Mouse (Mus musculus) kidney, embryonic 15.5 days (tissue): ENCODE measurements around the gene B3gat2. TPM values are rescaled to one million over a fixed set of nuclear protein-coding genes. Genes with fewer than 3 reads are reported as not detected.

ENCODE experiments used
- ATAC-seq: fragments of 200-750 bp; cut with Nextera tagmentation; replicated peaks from 2 replicates; pipeline ENCODE4 v1.8.0; 2017; ENCODE audit warnings: moderate TSS enrichment; ENCODE audit not compliant: low FRiP score
- H3K27ac ChIP-seq: fragments of 300-500 bp; sonication (generic); 2 replicates; pipeline ENCODE4 v1.5.1; 2015; ENCODE audit warnings: mild to moderate bottlenecking, inconsistent platforms
- H3K27me3 ChIP-seq: fragments of 300-500 bp; sonication (generic); 2 replicates; pipeline ENCODE4 v1.6.1; 2015; ENCODE audit warnings: inconsistent platforms
- H3K36me3 ChIP-seq: fragments of 300-500 bp; sonication (generic); 2 replicates; pipeline ENCODE4 v1.6.1; 2015; ENCODE audit warnings: inconsistent platforms
- H3K4me1 ChIP-seq: fragments of 300-500 bp; sonication (generic); 2 replicates; pipeline ENCODE4 v1.6.1; 2015; ENCODE audit warnings: inconsistent platforms
- H3K4me2 ChIP-seq: fragments of 300-500 bp; sonication (generic); 2 replicates; pipeline ENCODE4 v1.6.1; 2015; ENCODE audit warnings: moderate library complexity, mild to moderate bottlenecking, inconsistent platforms
- H3K4me3 ChIP-seq: fragments of 300-500 bp; sonication (generic); replicated peaks from 2 replicates; pipeline ENCODE4 v1.5.1; 2015; ENCODE audit warnings: mild to moderate bottlenecking, inconsistent platforms
- H3K9ac ChIP-seq: fragments of 300-500 bp; sonication (generic); 2 replicates; pipeline ENCODE4 v1.6.1; 2015; ENCODE audit warnings: mild to moderate bottlenecking, inconsistent platforms
- H3K9me3 ChIP-seq: fragments of 300-500 bp; sonication (generic); replicated peaks from 2 replicates; pipeline ENCODE4 v1.6.1; 2016; ENCODE audit warnings: inconsistent platforms
- WGBS: fragments of 180-500 bp; shearing (Covaris S2); methylation state at CpG from one replicate; pipeline ENCODE4 v1.1.7; 2015; ENCODE audit warnings: mixed read lengths; 5-methylcytosine and 5-hydroxymethylcytosine counted together
- polyA plus RNA-seq: library from polyadenylated mRNA; unstranded; fragments of >200 nt; fragmentation: Nextera tagmentation; extraction: Ambion mirVana; gene quantifications from 2 replicates; pipeline ENCODE4 v1.2.1, GENCODE M21; 2015

The B3gat2 gene
- polyA plus RNA-seq, 1 experiment from 2014 or later: 9.5 TPM

DNA sequence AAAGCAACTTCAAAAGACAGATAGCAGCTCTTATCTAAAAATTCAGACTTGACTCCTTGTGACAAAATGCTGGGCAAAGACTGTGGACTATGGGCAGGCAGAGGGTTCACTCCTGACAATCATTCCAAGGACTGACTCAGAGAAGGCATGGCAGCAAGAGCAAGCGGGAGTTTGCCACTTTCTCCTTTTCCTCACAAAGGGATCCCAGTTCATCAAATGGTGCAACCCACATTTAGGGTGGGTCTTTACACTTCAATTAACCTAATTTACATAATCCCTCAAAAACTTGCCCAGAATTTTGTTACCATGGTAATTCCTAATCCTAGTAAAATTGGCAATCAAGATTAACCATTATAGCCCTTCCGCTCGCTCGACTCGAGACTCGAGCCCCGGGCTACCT lies 123.4 kb downstream of the B3gat2 start:
- H3K27me3 ChIP-seq: no peaks in the 10 kb centered on the region
- H3K9me3 ChIP-seq: no peaks in the 10 kb centered on the region
- H3K4me2 ChIP-seq: no peak overlapping the region
- H3K27ac ChIP-seq: no peak overlapping the region
- ATAC-seq: no peak
- H3K4me3 ChIP-seq: no peak overlapping the region
- no peak overlapping the region for H3K9ac ChIP-seq
- H3K4me1 ChIP-seq: no peaks in the 10 kb centered on the region
- no peaks in the 10 kb centered on the region for H3K36me3 ChIP-seq
- 95% methylated on average over 7 of the region's 7 CpGs for WGBS

DNA sequence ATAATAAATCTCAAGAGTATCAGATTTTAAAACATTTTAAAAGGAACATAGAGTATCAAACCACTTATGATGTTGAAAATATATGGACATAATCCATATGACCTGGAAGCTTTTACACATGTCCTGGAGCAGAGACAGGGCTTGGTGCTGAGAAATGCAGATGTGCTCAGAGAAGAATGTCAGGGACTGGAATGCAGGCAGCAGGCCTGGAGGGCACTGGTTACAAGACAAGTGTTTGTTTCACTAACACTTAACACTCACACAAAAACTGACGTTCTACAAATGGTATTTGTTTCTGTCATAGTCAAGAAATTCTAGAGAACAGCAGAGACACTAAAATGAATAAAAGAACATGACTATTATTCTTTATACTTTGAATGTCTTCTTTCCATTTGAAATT lies 130.5 kb downstream of the B3gat2 start:
- H3K27me3 ChIP-seq: no peaks in the 10 kb centered on the region
- H3K4me3 ChIP-seq: no peak overlapping the region
- H3K4me1 ChIP-seq: no peaks in the 10 kb centered on the region
- no peak for ATAC-seq
- WGBS: 57% methylated on average over 1 of the region's 1 CpGs
- no peak overlapping the region for H3K9ac ChIP-seq
- H3K4me2 ChIP-seq: no peak overlapping the region
- H3K27ac ChIP-seq: no peak overlapping the region
- no peaks in the 10 kb centered on the region for H3K36me3 ChIP-seq
- no peaks in the 10 kb centered on the region for H3K9me3 ChIP-seq

Other genes with a start within 250 kb of the B3gat2 start
- 39.7 and 41.7 TPM in 2 replicates for gene Smap1, start 160.6 kb downstream of the B3gat2 start, polyA plus RNA-seq
- gene Sdhaf4, start 243.9 kb downstream of the B3gat2 start, polyA plus RNA-seq: 66.0 and 77.7 TPM in 2 replicates